Mouse (Mus musculus) cerebellum, adult 2 months (tissue): Measurements from ENCODE around the gene Aqp5.

Experiments used
- CTCF ChIP-seq: fragments of 200-500 bp; IDR thresholded peaks from 2 replicates; pipeline ENCODE4 v1.5.1; 2011; ENCODE audit warnings: low read depth, mild to moderate bottlenecking, control low read depth, low read length, moderate library complexity, borderline replicate concordance; ENCODE audit not compliant: insufficient read depth
- POLR2A ChIP-seq: fragments of 200-500 bp; IDR thresholded peaks from 2 replicates; pipeline ENCODE4 v1.6.1; 2011; ENCODE audit warnings: low read length, control low read depth, borderline replicate concordance; ENCODE audit not compliant: insufficient read depth

- TF ChIP-seq POLR2A, result no peak
- TF ChIP-seq CTCF, result no peak
These were observed 52.0 kb downstream of the Aqp5 start for GRCm38 (mm10) chr15:99642622-99643021.
